Mouse (Mus musculus) ES-Bruce4 (cell line): ENCODE measurements around the gene March6. TPM values are rescaled to one million over a fixed set of nuclear protein-coding genes. Genes with fewer than 3 reads are reported as not detected.

Experiments
- H3K27ac ChIP-seq: 2 replicates; pipeline ENCODE4 v1.5.1; 2012; ENCODE audit warnings: low read length, inconsistent platforms; ENCODE audit not compliant: insufficient read depth
- H3K27me3 ChIP-seq: 2 replicates; pipeline ENCODE4 v1.6.1; 2012; ENCODE audit warnings: mild to moderate bottlenecking, low read length, inconsistent platforms; ENCODE audit not compliant: control insufficient read depth, poor library complexity, insufficient read depth, severe bottlenecking
- H3K36me3 ChIP-seq: 2 replicates; pipeline ENCODE4 v1.6.1; 2012; ENCODE audit warnings: inconsistent platforms, mild to moderate bottlenecking, low read length, moderate library complexity; ENCODE audit not compliant: control insufficient read depth, poor library complexity, insufficient read depth, severe bottlenecking
- H3K4me1 ChIP-seq: one replicate; pipeline ENCODE4 v1.8.1; 2011; ENCODE audit warnings: low read length; ENCODE audit not compliant: control insufficient read depth, insufficient read depth
- H3K4me3 ChIP-seq: 2 replicates; pipeline ENCODE4 v1.5.1; 2011; ENCODE audit warnings: low read depth, mild to moderate bottlenecking, low read length
- H3K9ac ChIP-seq: 2 replicates; pipeline ENCODE4 v1.6.1; 2012; ENCODE audit warnings: low read depth, mild to moderate bottlenecking, inconsistent platforms; ENCODE audit not compliant: poor library complexity, severe bottlenecking
- H3K9me3 ChIP-seq: replicated peaks from 2 replicates; pipeline ENCODE4 v1.6.1; 2012; ENCODE audit warnings: mild to moderate bottlenecking, low read length, inconsistent platforms; ENCODE audit not compliant: control insufficient read depth, poor library complexity, insufficient read depth, severe bottlenecking
- CTCF ChIP-seq: IDR thresholded peaks from one replicate; pipeline ENCODE4 v1.8.1; 2011; ENCODE audit warnings: low read depth, low read length
- EP300 ChIP-seq: IDR thresholded peaks from 2 replicates; pipeline ENCODE4 v1.6.1; 2011; ENCODE audit warnings: low read depth, low read length; ENCODE audit not compliant: insufficient read depth
- POLR2A ChIP-seq: IDR thresholded peaks from one replicate; pipeline ENCODE4 v1.8.1; 2011; ENCODE audit warnings: low read length; ENCODE audit not compliant: insufficient read depth
- polyA plus RNA-seq: library from polyadenylated mRNA; stranded (reverse); fragments of >200 nt; gene quantifications from 2 replicates; pipeline ENCODE4 v1.2.4, GENCODE M21; 2011; ENCODE audit warnings: low read depth; ENCODE audit not compliant: missing spikeins, insufficient read depth, insufficient read length

The March6 gene
- polyA plus RNA-seq, 1 experiment = 54.0 TPM

- Histone ChIP-seq H3K4me3 (no peak overlapping the region), H3K27me3 (no peaks in the 10 kb centered on the region), H3K9ac (no peak overlapping the region), H3K9me3 (no peaks in the 10 kb centered on the region), H3K27ac (no peak overlapping the region), H3K4me1 (no peaks in the 10 kb centered on the region), H3K36me3 (no peaks in the 10 kb centered on the region)
- TF ChIP-seq CTCF (no peak), EP300 (no peak), POLR2A (no peak)
These were observed 19.5 kb downstream of the March6 start for GRCm38 (mm10) chr15:31511406-31511771.

GRCm38 (mm10) chr15:31510477-31511405 is 20.1 kb downstream of the March6 start:
- H3K9me3 ChIP-seq = no peaks in the 10 kb centered on the region
- no peak overlapping the region for H3K9ac ChIP-seq
- H3K27ac ChIP-seq = no peak overlapping the region
- H3K27me3 ChIP-seq = no peaks in the 10 kb centered on the region
- no peak overlapping the region for H3K4me3 ChIP-seq
- no peaks in the 10 kb centered on the region for H3K36me3 ChIP-seq
- no peaks in the 10 kb centered on the region for H3K4me1 ChIP-seq
- TF ChIP-seq CTCF (no peak), EP300 (no peak), POLR2A (no peak)

DNA sequence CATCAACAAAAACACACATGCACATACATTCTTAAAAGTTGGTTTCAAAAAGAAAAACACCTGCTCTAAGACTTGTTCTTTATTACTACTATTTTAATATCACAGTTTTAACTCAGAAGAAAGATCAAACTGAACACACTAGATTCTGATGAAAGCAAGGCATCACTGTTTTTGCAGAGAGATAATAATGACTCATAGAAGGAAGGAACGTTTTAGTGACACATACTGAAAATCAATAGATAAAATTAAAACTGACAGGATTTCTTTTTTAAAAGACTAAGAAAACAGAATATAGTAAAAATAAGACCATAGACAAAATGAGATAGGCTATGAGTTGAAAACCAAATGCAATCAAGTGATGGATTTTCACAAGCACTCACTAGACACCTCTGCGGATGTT is 25.8 kb downstream of the March6 start:
- H3K4me1 ChIP-seq = no peaks in the 10 kb centered on the region
- no peak overlapping the region for H3K27ac ChIP-seq
- no peak overlapping the region for H3K4me3 ChIP-seq
- no peak overlapping the region for H3K9ac ChIP-seq
- TF ChIP-seq EP300 = no peak
- no peak for TF ChIP-seq POLR2A
- TF ChIP-seq CTCF = no peak
- H3K9me3 ChIP-seq = no peaks in the 10 kb centered on the region
- no peaks in the 10 kb centered on the region for H3K27me3 ChIP-seq
- peaks cover 3% of the 10 kb centered on the region for H3K36me3 ChIP-seq

GRCm38 (mm10) chr15:31503447-31503846 is 27.4 kb downstream of the March6 start:
- peaks cover 8% of the 10 kb centered on the region for H3K36me3 ChIP-seq
- no peak overlapping the region for H3K4me3 ChIP-seq
- no peak for TF ChIP-seq CTCF
- no peak for TF ChIP-seq EP300
- TF ChIP-seq POLR2A = no peak
- H3K9ac ChIP-seq = no peak overlapping the region
- no peaks in the 10 kb centered on the region for H3K4me1 ChIP-seq
- H3K9me3 ChIP-seq = no peaks in the 10 kb centered on the region
- no peak overlapping the region for H3K27ac ChIP-seq
- H3K27me3 ChIP-seq = no peaks in the 10 kb centered on the region

- Histone ChIP-seq H3K36me3 (peaks cover 10% of the 10 kb centered on the region), H3K27me3 (no peaks in the 10 kb centered on the region), H3K4me1 (no peaks in the 10 kb centered on the region), H3K9ac (no peak overlapping the region), H3K9me3 (no peaks in the 10 kb centered on the region), H3K27ac (no peak overlapping the region), H3K4me3 (no peak overlapping the region)
- TF ChIP-seq CTCF = no peak
- no peak for TF ChIP-seq EP300
- no peak for TF ChIP-seq POLR2A
These were observed 27.9 kb downstream of the March6 start for GRCm38 (mm10) chr15:31502996-31503395.

DNA sequence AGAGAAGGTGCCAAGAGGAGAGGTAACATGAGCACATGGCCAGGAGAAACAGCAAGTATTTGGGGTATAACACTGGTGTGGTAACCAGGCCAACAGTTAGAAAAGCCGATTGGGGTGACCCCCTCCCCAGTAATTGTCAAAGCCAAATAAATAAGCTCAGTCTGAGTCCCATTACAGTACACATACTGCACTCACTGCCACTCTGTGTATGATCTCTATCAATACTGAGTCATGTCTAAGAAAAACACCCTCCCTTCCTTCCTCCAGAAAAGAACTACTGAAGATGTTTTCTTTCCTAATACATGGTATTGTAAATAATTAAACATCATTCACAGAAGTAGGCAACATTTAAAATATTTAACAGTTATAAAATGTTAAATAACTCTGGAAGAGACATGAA is 28.5 kb downstream of the March6 start:
- Histone ChIP-seq H3K27me3 (no peaks in the 10 kb centered on the region), H3K36me3 (peaks cover 13% of the 10 kb centered on the region), H3K4me1 (no peaks in the 10 kb centered on the region), H3K9ac (no peak overlapping the region), H3K27ac (no peak overlapping the region), H3K9me3 (no peaks in the 10 kb centered on the region), H3K4me3 (no peak overlapping the region)
- TF ChIP-seq EP300 = no peak
- TF ChIP-seq CTCF = no peak
- TF ChIP-seq POLR2A = no peak
